Comparison of ENCODE assay signal across 10 mouse cellular contexts in genomic region chr14:41127997-41128396, GRCm38 (mm10). TPM values are rescaled to one million over a fixed set of nuclear protein-coding genes. Genes with fewer than 3 reads are reported as not detected.
DNase-seq lines count a peak whose midpoint lies in the region; ATAC-seq and TF ChIP-seq lines count a peak whose summit lies in the region.
"Had no signal": no experiment of that assay in that cellular context is flagged by ENCODE, and none has a peak within 500 bp of the region (broad histone marks: within the 10 kb centered on the region; RNA-seq: fewer than 3 reads in every experiment).

No protein-coding gene starts in this region.

- ATAC-seq in kidney, embryonic 16.5 days (ENCODE audit: low FRiP score, low TSS enrichment) = no peak
- ATAC-seq in liver, postnatal 0 days = no peak

- H3K9me3 ChIP-seq in kidney, embryonic 16.5 days (ENCODE audit: low read length) = no peaks in the 10 kb centered on the region
- no peaks in the 10 kb centered on the region for H3K9me3 ChIP-seq in liver, postnatal 0 days (ENCODE audit: low read length)
- H3K9me3 ChIP-seq: neural tube, embryonic 13.5 days had no signal

- TF ChIP-seq EP300 in liver, postnatal 0 days (IDR thresholded peaks at IDR 0.05; ENCODE audit: low read depth) = no peak

- WGBS in kidney, embryonic 16.5 days = 14% methylated on average over 4 of the region's 4 CpGs
- 15% methylated on average over 4 of the region's 4 CpGs for WGBS in liver, postnatal 0 days (ENCODE audit: insufficient replicate concordance)
- 18% methylated on average over 4 of the region's 4 CpGs for WGBS in thymus, adult 2 months

- H3K4me2 ChIP-seq in kidney, embryonic 16.5 days (replicated peaks; ENCODE audit: low read depth, low read length) = no peak overlapping the region
- H3K4me2 ChIP-seq in liver, postnatal 0 days (ENCODE audit: low read depth, low read length) = no peak overlapping the region
- H3K4me2 ChIP-seq: neural tube, embryonic 13.5 days had no signal

- no peaks in the 10 kb centered on the region for H3K27me3 ChIP-seq in kidney, embryonic 16.5 days (ENCODE audit: insufficient read depth, low read length)
- no peaks in the 10 kb centered on the region for H3K27me3 ChIP-seq in liver, postnatal 0 days (ENCODE audit: insufficient read depth, low read length)
- H3K27me3 ChIP-seq in thymus, adult 2 months (ENCODE audit: control insufficient read depth, insufficient read depth, low read length) = no peaks in the 10 kb centered on the region
- H3K27me3 ChIP-seq: neural tube, embryonic 13.5 days had no signal

- peak; percentile 64; the same call in 1 of the 2 replicates for TF ChIP-seq CTCF in brain, embryonic 14.5 days (IDR thresholded peaks at IDR 0.05; ENCODE audit: borderline replicate concordance, extremely low read depth, insufficient read depth, insufficient read length)
- peak; percentile 73 for TF ChIP-seq CTCF in liver, postnatal 0 days (IDR thresholded peaks at IDR 0.05; ENCODE audit: low read depth)
- TF ChIP-seq CTCF in thymus, adult 2 months (IDR thresholded peaks at IDR 0.05; ENCODE audit: borderline replicate concordance, control insufficient read depth, extremely low read depth, insufficient read depth, low read length, poor library complexity) = no peak

- TF ChIP-seq POLR2A in brain, embryonic 14.5 days (IDR thresholded peaks at IDR 0.05; ENCODE audit: borderline replicate concordance, extremely low read depth, insufficient read depth, insufficient read length, poor library complexity, severe bottlenecking) = no peak
- no peak for TF ChIP-seq POLR2A in thymus, adult 2 months (IDR thresholded peaks at IDR 0.05; ENCODE audit: control insufficient read depth, extremely low read depth, insufficient read depth, low read length, poor library complexity)

- no peaks in the 10 kb centered on the region for H3K4me1 ChIP-seq in kidney, embryonic 16.5 days (ENCODE audit: insufficient read depth, low read length)
- H3K4me1 ChIP-seq in liver, postnatal 0 days (ENCODE audit: insufficient read depth) = no peaks in the 10 kb centered on the region
- no peaks in the 10 kb centered on the region for H3K4me1 ChIP-seq in thymus, adult 2 months (replicated peaks; ENCODE audit: control insufficient read depth, insufficient read depth, low read length)
- H3K4me1 ChIP-seq: neural tube, embryonic 13.5 days had no signal

- no peak overlapping the region for H3K27ac ChIP-seq in kidney, embryonic 16.5 days (ENCODE audit: low read length)
- no peak overlapping the region for H3K27ac ChIP-seq in liver, postnatal 0 days (ENCODE audit: low read depth)
- no peak overlapping the region for H3K27ac ChIP-seq in thymus, adult 2 months (ENCODE audit: control insufficient read depth, insufficient read depth, low read length)
- H3K27ac ChIP-seq: neural tube, embryonic 13.5 days had no signal

- H3K36me3 ChIP-seq in kidney, embryonic 16.5 days (ENCODE audit: insufficient read depth, low read length) = no peaks in the 10 kb centered on the region
- H3K36me3 ChIP-seq in liver, postnatal 0 days (replicated peaks; ENCODE audit: insufficient read depth, low read length) = no peaks in the 10 kb centered on the region
- H3K36me3 ChIP-seq in thymus, adult 2 months (ENCODE audit: control insufficient read depth, insufficient read depth, low read length) = no peaks in the 10 kb centered on the region
- H3K36me3 ChIP-seq: neural tube, embryonic 13.5 days had no signal

- no peak overlapping the region for H3K4me3 ChIP-seq in kidney, embryonic 16.5 days (ENCODE audit: low read length)
- H3K4me3 ChIP-seq in liver, postnatal 0 days (ENCODE audit: low read depth, low read length) = no peak overlapping the region
- no peak overlapping the region for H3K4me3 ChIP-seq in thymus, adult 2 months (ENCODE audit: control insufficient read depth, insufficient read depth, low read length)
- H3K4me3 ChIP-seq: neural tube, embryonic 13.5 days had no signal

- peak; percentile 50 for DNase-seq in kidney, adult 18-20 months
- DNase-seq in brain, embryonic 14.5 days (ENCODE audit: low read depth) = peak; percentile 58
- peak; percentile 22 for DNase-seq in heart, postnatal 4 days
- peak; percentile 47 for DNase-seq in liver, postnatal 0 days
- DNase-seq in right cerebral cortex, postnatal 25 days = peak; percentile 12
- DNase-seq in thymus, adult 2 months = no peak
- no peak for DNase-seq in thymus, postnatal 36 days

- H3K9ac ChIP-seq in kidney, embryonic 16.5 days (replicated peaks; ENCODE audit: low read length) = no peak overlapping the region
- no peak overlapping the region for H3K9ac ChIP-seq in liver, postnatal 0 days (replicated peaks)
- H3K9ac ChIP-seq: neural tube, embryonic 13.5 days had no signal

RNA-seq across cellular contexts. Expression of gene Sftpa1, which starts 3.6 kb away (rescaled TPM):
- 3.9 TPM in 1 of 2 replicates, not detected in the other for polyA plus RNA-seq in kidney, embryonic 16.5 days (2015; fragmentation: Nextera tagmentation; extraction: Ambion mirVana)
- polyA plus RNA-seq in brain, embryonic 14.5 days (2012; rRNA removed) = not detected in 2 replicates
- not detected for total RNA-seq in heart, postnatal 4 days (2021)
- polyA plus RNA-seq in liver, postnatal 0 days (2015; fragmentation: Nextera tagmentation; extraction: Ambion mirVana) = 0.33 and 1.3 TPM in 2 replicates
- 0.84 and 1.4 TPM in 2 replicates for polyA plus RNA-seq in thymus, adult 2 months (2012; rRNA removed)
- total RNA-seq: layer of hippocampus, adult 18-20 months had no signal

RNA-seq across cellular contexts. Expression of gene Mat1a, which starts 23.2 kb away (rescaled TPM):
- polyA plus RNA-seq in kidney, embryonic 16.5 days (2015; fragmentation: Nextera tagmentation; extraction: Ambion mirVana) = 0.36 and 0.54 TPM in 2 replicates
- 0.16 TPM in 1 of 2 replicates, not detected in the other for polyA plus RNA-seq in brain, embryonic 14.5 days (2012; rRNA removed)
- total RNA-seq in heart, postnatal 4 days (2021) = under 1 TPM in 1 of 2 experiments, not detected in 1; 0.19 TPM
- polyA plus RNA-seq in liver, postnatal 0 days (2015; fragmentation: Nextera tagmentation; extraction: Ambion mirVana) = 1,129 and 1,137 TPM in 2 replicates
- polyA plus RNA-seq in thymus, adult 2 months (2012; rRNA removed) = 0.57 and 2.6 TPM in 2 replicates
- total RNA-seq: layer of hippocampus, adult 18-20 months had no signal
- polyA plus RNA-seq: neural tube, embryonic 13.5 days had no signal

RNA-seq across cellular contexts. Expression of gene Mbl1, which starts 23.3 kb away (rescaled TPM):
- polyA plus RNA-seq in kidney, embryonic 16.5 days (2015; fragmentation: Nextera tagmentation; extraction: Ambion mirVana) = 0.19 TPM in 1 of 2 replicates, not detected in the other
- polyA plus RNA-seq in brain, embryonic 14.5 days (2012; rRNA removed) = not detected in 2 replicates
- total RNA-seq in heart, postnatal 4 days (2021) = not detected
- 66.5 and 67.0 TPM in 2 replicates for polyA plus RNA-seq in liver, postnatal 0 days (2015; fragmentation: Nextera tagmentation; extraction: Ambion mirVana)
- 0.15 TPM in 1 of 2 replicates, not detected in the other for polyA plus RNA-seq in thymus, adult 2 months (2012; rRNA removed)
- total RNA-seq: layer of hippocampus, adult 18-20 months had no signal
- polyA plus RNA-seq: neural tube, embryonic 13.5 days had no signal

RNA-seq across cellular contexts. Expression of gene Dydc1, which starts 55.3 kb away (rescaled TPM):
- polyA plus RNA-seq in kidney, embryonic 16.5 days (2015; fragmentation: Nextera tagmentation; extraction: Ambion mirVana) = not detected in 2 replicates
- 0.11 TPM in 1 of 2 replicates, not detected in the other for polyA plus RNA-seq in brain, embryonic 14.5 days (2012; rRNA removed)
- not detected for total RNA-seq in heart, postnatal 4 days (2021)
- not detected in 2 replicates for polyA plus RNA-seq in liver, postnatal 0 days (2015; fragmentation: Nextera tagmentation; extraction: Ambion mirVana)
- polyA plus RNA-seq in thymus, adult 2 months (2012; rRNA removed) = 0.09 TPM in 1 of 2 replicates, not detected in the other
- total RNA-seq: layer of hippocampus, adult 18-20 months had no signal
- polyA plus RNA-seq: neural tube, embryonic 13.5 days had no signal

RNA-seq across cellular contexts. Expression of gene Sftpd, which starts 57.0 kb away (rescaled TPM):
- polyA plus RNA-seq in kidney, embryonic 16.5 days (2015; fragmentation: Nextera tagmentation; extraction: Ambion mirVana) = 0.16 and 0.45 TPM in 2 replicates
- polyA plus RNA-seq in brain, embryonic 14.5 days (2012; rRNA removed) = not detected in 2 replicates
- total RNA-seq in heart, postnatal 4 days (2021) = not detected
- 1.9 and 2.0 TPM in 2 replicates for polyA plus RNA-seq in liver, postnatal 0 days (2015; fragmentation: Nextera tagmentation; extraction: Ambion mirVana)
- 0.64 and 0.71 TPM in 2 replicates for polyA plus RNA-seq in thymus, adult 2 months (2012; rRNA removed)
- total RNA-seq: layer of hippocampus, adult 18-20 months had no signal
- polyA plus RNA-seq: neural tube, embryonic 13.5 days had no signal

Comparison
In these comparisons a context has a peak if more than half of its experiments do, and no peak if none do; other contexts are left out.
1. DNase-seq: peak in kidney, adult 18-20 months (single experiment), brain, embryonic 14.5 days (single experiment), heart, postnatal 4 days (single experiment), liver, postnatal 0 days (single experiment) and right cerebral cortex, postnatal 25 days (single experiment); none in thymus, adult 2 months (single experiment) and thymus, postnatal 36 days (0 of 2).
2. RNA of gene Mat1a, which starts 23.2 kb away (polyA plus RNA-seq): 1,129 to 1,137 TPM in liver, postnatal 0 days; 0.57 to 2.6 TPM in thymus, adult 2 months, 0.36 to 0.54 TPM in kidney, embryonic 16.5 days and 0.16 TPM in brain, embryonic 14.5 days; every median in the first group is over 100 times any median in the second.
3. RNA of gene Mbl1, which starts 23.3 kb away (polyA plus RNA-seq): 66.5 to 67.0 TPM in liver, postnatal 0 days; 0.19 TPM in kidney, embryonic 16.5 days, 0.15 TPM in thymus, adult 2 months and not detected in brain, embryonic 14.5 days; every median in the first group is over 10 times any median in the second.